Mouse (Mus musculus): ENCODE measurements around the gene Wdfy3.
"Not testable (repeated sequence)": the region's sequence is repeated elsewhere in the genome, so short reads cannot be mapped to it uniquely, and the experiment has no call there.

Wdfy3 gene

GRCm38 (mm10) chr5:102069767-102070413 lies at the start of gene Wdfy3:
TSS of gene Wdfy3 (minus strand) at chr5:102069921.
- peak; percentile 89 to 91 for DNase-seq (ENCODE audit: low spot score in 2 of 2)

GRCm38 (mm10) chr5:102113009-102113408 lies 43.3 kb upstream of the Wdfy3 start:
- DNase-seq (ENCODE audit: low spot score in 2 of 2) = peak; percentile 35 to 36

GRCm38 (mm10) chr5:102112034-102112433 lies 42.3 kb upstream of the Wdfy3 start:
- DNase-seq (ENCODE audit: low spot score in 2 of 2) = no peak

- peak; percentile 85 to 90 for DNase-seq (ENCODE audit: low spot score in 2 of 2)
These were observed 40.3 kb upstream of the Wdfy3 start for GRCm38 (mm10) chr5:102110031-102110430.

GRCm38 (mm10) chr5:102105919-102106318 lies 36.2 kb upstream of the Wdfy3 start:
- no peak for DNase-seq (ENCODE audit: low spot score in 2 of 2)

- not testable (repeated sequence) for DNase-seq (ENCODE audit: low spot score in 2 of 2)
These were observed 32.1 kb upstream of the Wdfy3 start for GRCm38 (mm10) chr5:102101815-102102214.

GRCm38 (mm10) chr5:102100246-102101241 lies 30.8 kb upstream of the Wdfy3 start:
- DNase-seq (ENCODE audit: low spot score in 2 of 2) = no peak

GRCm38 (mm10) chr5:102095576-102095975 lies 25.9 kb upstream of the Wdfy3 start:
- DNase-seq (ENCODE audit: low spot score in 2 of 2) = no peak

GRCm38 (mm10) chr5:102090686-102091085 lies 21.0 kb upstream of the Wdfy3 start:
- no peak for DNase-seq (ENCODE audit: low spot score in 2 of 2)

- peak; percentile 24 to 59 for DNase-seq (ENCODE audit: low spot score in 2 of 2)
These were observed 15.3 kb upstream of the Wdfy3 start for GRCm38 (mm10) chr5:102084737-102085705.

GRCm38 (mm10) chr5:102074086-102074485 lies 4.4 kb upstream of the Wdfy3 start:
- peak; percentile 51 to 87 for DNase-seq (ENCODE audit: low spot score in 2 of 2)

- DNase-seq (ENCODE audit: low spot score in 2 of 2) = no peak
These were observed 2.3 kb upstream of the Wdfy3 start for GRCm38 (mm10) chr5:102072057-102072456.

- no peak for DNase-seq (ENCODE audit: low spot score in 2 of 2)
These were observed 1.5 kb upstream of the Wdfy3 start for GRCm38 (mm10) chr5:102071241-102071640.

- DNase-seq (ENCODE audit: low spot score in 2 of 2) = no peak
These were observed 1.1 kb upstream of the Wdfy3 start for GRCm38 (mm10) chr5:102070788-102071187.

- DNase-seq (ENCODE audit: low spot score in 2 of 2) = no peak
These were observed 670 bp upstream of the Wdfy3 start for GRCm38 (mm10) chr5:102070414-102070768.

- DNase-seq (ENCODE audit: low spot score in 2 of 2) = peak; percentile 39 to 56
These were observed 512 bp downstream of the Wdfy3 start for GRCm38 (mm10) chr5:102069051-102069766.

GRCm38 (mm10) chr5:102066458-102066857 lies 3.3 kb downstream of the Wdfy3 start:
- DNase-seq (ENCODE audit: low spot score in 2 of 2) = no peak

- no peak for DNase-seq (ENCODE audit: low spot score in 2 of 2)
These were observed 6.5 kb downstream of the Wdfy3 start for GRCm38 (mm10) chr5:102063013-102063752.

GRCm38 (mm10) chr5:102061816-102062215 lies 7.9 kb downstream of the Wdfy3 start:
- DNase-seq (ENCODE audit: low spot score in 2 of 2) = no peak

GRCm38 (mm10) chr5:102055946-102056345 lies 13.8 kb downstream of the Wdfy3 start:
- peak; percentile 34 to 43 for DNase-seq (ENCODE audit: low spot score in 2 of 2)

Data from frontal cortex, postnatal 36 days (tissue).